Mouse (Mus musculus) lung, postnatal 0 days (tissue): Measurements from ENCODE around the gene Dnajb8.

Source experiments
- CTCF ChIP-seq: IDR thresholded peaks from 2 replicates; pipeline ENCODE4 v1.5.1; 2016; ENCODE audit warnings: antibody characterized with exemption, mild to moderate bottlenecking
- EP300 ChIP-seq: IDR thresholded peaks from 2 replicates; pipeline ENCODE4 v1.6.1; 2016; ENCODE audit warnings: antibody characterized with exemption, mild to moderate bottlenecking, control low read depth

GRCm38 (mm10) chr6:88189312-88190042, 32.6 kb upstream of the Dnajb8 start:
- TF ChIP-seq CTCF = peak; percentile 92
- TF ChIP-seq EP300 = no peak
